Mouse (Mus musculus): Measurements from ENCODE around the gene Rad54l.
A peak's percentile ranks its signal among the peaks of the same experiment; 100 is the strongest.

The Rad54l gene

GRCm38 (mm10) chr4:116123602-116124519, at the start of gene Rad54l, which contains the start of gene Pomgnt1:
Gene Rad54l, minus strand, starts transcription at chr4:116123690.
Gene Pomgnt1, plus strand, starts transcription at chr4:116123840.
- DNase-seq (ENCODE audit: low spot score in 2 of 2), result peak; percentile 67 to 79

GRCm38 (mm10) chr4:116173072-116173471, 49.6 kb upstream of the Rad54l start, which contains the start of the genes 1700042G07Rik and Gm49337:
Gene 1700042G07Rik, plus strand, starts transcription at chr4:116173372.
Gene Gm49337, plus strand, starts transcription at chr4:116173384.
- DNase-seq (ENCODE audit: low spot score in 2 of 2), result no peak

GRCm38 (mm10) chr4:116169353-116169672, 45.8 kb upstream of the Rad54l start:
- no peak for DNase-seq (ENCODE audit: low spot score in 2 of 2)

- peak in 1 of 2 experiments; percentile 71 for DNase-seq (ENCODE audit: low spot score in 2 of 2)
Observed at GRCm38 (mm10) chr4:116168617-116169352, 45.3 kb upstream of the Rad54l start.

GRCm38 (mm10) chr4:116167404-116167803, 43.9 kb upstream of the Rad54l start, which contains the start of gene Tspan1:
Gene Tspan1, minus strand, starts transcription at chr4:116167601.
- no peak for DNase-seq (ENCODE audit: low spot score in 2 of 2)

- no peak for DNase-seq (ENCODE audit: low spot score in 2 of 2)
Observed at GRCm38 (mm10) chr4:116165708-116166407, 42.4 kb upstream of the Rad54l start.

- no peak for DNase-seq (ENCODE audit: low spot score in 2 of 2)
Observed at GRCm38 (mm10) chr4:116164759-116165554, 41.5 kb upstream of the Rad54l start.

GRCm38 (mm10) chr4:116162142-116162541, 38.7 kb upstream of the Rad54l start:
- DNase-seq (ENCODE audit: low spot score in 2 of 2), result no peak

GRCm38 (mm10) chr4:116160769-116161168, 37.3 kb upstream of the Rad54l start:
- DNase-seq (ENCODE audit: low spot score in 2 of 2), result peak; percentile 60 to 75

GRCm38 (mm10) chr4:116159912-116160311, 36.4 kb upstream of the Rad54l start:
- no peak for DNase-seq (ENCODE audit: low spot score in 2 of 2)

- DNase-seq (ENCODE audit: low spot score in 2 of 2), result no peak
Observed at GRCm38 (mm10) chr4:116157882-116158281, 34.4 kb upstream of the Rad54l start.

- DNase-seq (ENCODE audit: low spot score in 2 of 2), result no peak
Observed at GRCm38 (mm10) chr4:116152702-116153101, 29.2 kb upstream of the Rad54l start.

- DNase-seq (ENCODE audit: low spot score in 2 of 2), result no peak
Observed at GRCm38 (mm10) chr4:116151238-116151637, 27.7 kb upstream of the Rad54l start, which contains the start of gene Lurap1. Gene Lurap1, minus strand, starts transcription at chr4:116151338.

- DNase-seq (ENCODE audit: low spot score in 2 of 2), result no peak
Observed at GRCm38 (mm10) chr4:116150862-116151221, 27.4 kb upstream of the Rad54l start.

GRCm38 (mm10) chr4:116150156-116150861, 26.8 kb upstream of the Rad54l start:
- peak in 1 of 2 experiments; percentile 41 for DNase-seq (ENCODE audit: low spot score in 2 of 2)

- DNase-seq (ENCODE audit: low spot score in 2 of 2), result no peak
Observed at GRCm38 (mm10) chr4:116149812-116150155, 26.3 kb upstream of the Rad54l start.

- DNase-seq (ENCODE audit: low spot score in 2 of 2), result peak in 1 of 2 experiments; percentile 67
Observed at GRCm38 (mm10) chr4:116143891-116144717, 20.6 kb upstream of the Rad54l start.

- DNase-seq (ENCODE audit: low spot score in 2 of 2), result no peak
Observed at GRCm38 (mm10) chr4:116143317-116143811, 19.9 kb upstream of the Rad54l start.

- DNase-seq (ENCODE audit: low spot score in 2 of 2), result no peak
Observed at GRCm38 (mm10) chr4:116142269-116142668, 18.8 kb upstream of the Rad54l start.

Data from frontal cortex, postnatal 10 days (tissue).